Mouse (Mus musculus) hindlimb bud, embryonic 11.5 days (tissue): Measurements from ENCODE around the gene Gm8453.
"Not testable (repeated sequence)": the region's sequence is repeated elsewhere in the genome, so short reads cannot be mapped to it uniquely, and the experiment has no call there.

ENCODE experiments used
- DNase-seq: peaks from one replicate; pipeline ENCODE4 v3.0.0-alpha.2; 2012; ENCODE audit warnings: low read depth, low spot score; ENCODE audit errors: extremely low spot score

Gene Gm8453

DNA sequence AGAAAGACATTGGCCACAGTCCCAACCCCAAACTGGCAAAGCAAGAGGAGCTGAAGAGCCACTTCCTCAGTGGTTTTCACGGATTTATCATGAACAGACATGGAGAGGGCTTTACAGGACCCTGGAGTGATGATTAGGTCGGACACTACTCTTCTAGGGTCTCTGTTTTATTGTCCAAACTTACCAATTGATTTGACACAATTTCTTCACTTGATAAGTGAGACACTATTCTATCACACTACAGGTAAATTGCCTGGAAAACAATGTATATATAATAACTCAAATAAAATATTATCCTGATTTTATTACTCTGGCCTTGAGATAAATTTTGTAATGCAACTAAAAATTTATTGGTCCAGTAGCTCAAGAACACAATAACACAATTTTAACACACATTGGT, at the start of gene Gm8453:
Gene Gm8453 (minus strand): TSS at position 101 of the 400 bp plus-strand sequence.
- DNase-seq = not testable (repeated sequence)

DNA sequence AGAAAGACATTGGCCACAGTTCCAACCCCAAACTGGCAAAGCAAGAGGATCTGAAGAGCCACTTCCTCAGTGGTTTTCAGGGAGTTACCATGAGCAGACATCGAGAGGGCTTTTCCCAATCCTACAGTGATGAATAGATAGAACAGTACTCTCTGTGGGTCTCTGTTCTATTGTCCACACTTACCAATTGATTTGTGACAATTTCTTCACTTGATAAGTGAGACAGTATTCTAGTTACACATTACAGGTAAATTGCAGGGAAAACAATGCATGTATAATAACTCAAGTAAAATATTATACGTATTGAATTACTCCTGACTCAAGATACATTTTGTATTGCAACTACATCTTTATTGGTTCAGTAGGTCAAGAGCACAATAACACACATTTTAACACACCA, 28.1 kb downstream of the Gm8453 start, which contains the start of gene Gm8653:
Gene Gm8653 (minus strand): TSS at position 101 of the 400 bp plus-strand sequence.
- not testable (repeated sequence) for DNase-seq

DNA sequence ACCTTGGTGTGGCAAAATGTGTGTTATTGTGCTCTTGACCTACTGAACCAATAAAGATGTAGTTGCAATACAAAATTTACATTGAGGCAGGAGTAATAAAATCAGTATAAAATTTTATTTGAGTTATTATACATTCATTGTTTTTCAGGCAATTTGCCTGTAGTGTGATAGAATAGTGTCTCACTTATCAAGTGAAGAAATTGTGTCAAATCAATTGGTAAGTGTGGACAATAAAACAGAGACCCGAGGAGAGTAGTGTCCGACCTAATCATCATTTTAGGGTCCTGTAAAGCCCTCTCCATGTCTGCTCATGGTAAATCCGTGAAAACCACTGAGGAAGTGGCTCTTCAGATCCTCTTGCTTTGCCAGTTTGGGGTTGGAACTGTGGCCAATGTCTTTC, 40.2 kb downstream of the Gm8453 start, which contains the start of gene Vmn1r143:
Gene Vmn1r143 (plus strand): TSS at position 301 of the 400 bp plus-strand sequence.
- not testable (repeated sequence) for DNase-seq
